Mouse (Mus musculus) MEL (cell line): ENCODE results near the gene Wap. TPM values are rescaled to one million over a fixed set of nuclear protein-coding genes. Genes with fewer than 3 reads are reported as not detected.

Experiments
- DNase-seq: peaks from one replicate; pipeline ENCODE4 v3.0.0; 2011; ENCODE audit warnings: low read depth, low spot score
- H3K27ac ChIP-seq: 2 replicates; pipeline ENCODE4 v1.5.1; 2012; ENCODE audit warnings: low read depth, mild to moderate bottlenecking, control low read depth, low read length, moderate library complexity; ENCODE audit not compliant: control insufficient read depth
- H3K27me3 ChIP-seq, 2 experiments: fragments of 150-350 bp in 1 of 2; sonication (generic) in 1 of 2; 2 replicates each; pipeline ENCODE4 v1.6.1; 2012; ENCODE audit warnings: low read length in 2 of 2, mild to moderate bottlenecking in 2 of 2, improper control_type of control experiment in 1 of 2, moderate library complexity in 1 of 2; ENCODE audit not compliant: insufficient read depth in 2 of 2, control insufficient read depth in 1 of 2
- H3K36me3 ChIP-seq, 2 experiments: 2 replicates each; pipeline ENCODE4 v1.6.1; 2012 to 2014; ENCODE audit warnings: low read length in 2 of 2, improper control_type of control experiment in 1 of 2, inconsistent platforms in 1 of 2, mild to moderate bottlenecking in 1 of 2; ENCODE audit not compliant: insufficient read depth in 2 of 2, control insufficient read depth in 1 of 2
- H3K4me1 ChIP-seq, 2 experiments: fragments of 150-350 bp in 1 of 2; sonication (generic) in 1 of 2; 2 replicates each; pipeline ENCODE4 v1.6.1; 2012; ENCODE audit warnings: low read length in 2 of 2, improper control_type of control experiment in 1 of 2, mild to moderate bottlenecking in 1 of 2; ENCODE audit not compliant: insufficient read depth in 2 of 2, control insufficient read depth in 1 of 2
- H3K4me3 ChIP-seq, 2 experiments: fragments of 150-350 bp in 1 of 2; sonication (generic) in 1 of 2; 2 replicates each; pipeline ENCODE4 v1.5.1; 2012; ENCODE audit warnings: low read depth in 2 of 2, low read length in 2 of 2, mild to moderate bottlenecking in 2 of 2, moderate library complexity in 2 of 2, control low read depth in 1 of 2, improper control_type of control experiment in 1 of 2; ENCODE audit not compliant: control insufficient read depth in 1 of 2, insufficient read depth in 1 of 2
- H3K79me2 ChIP-seq: 2 replicates; pipeline ENCODE4 v1.6.1; 2012; ENCODE audit warnings: mild to moderate bottlenecking, low read length, moderate library complexity; ENCODE audit not compliant: control insufficient read depth, poor library complexity, insufficient read depth
- H3K9ac ChIP-seq: 2 replicates; pipeline ENCODE4 v1.6.1; 2012; ENCODE audit warnings: low read depth, mild to moderate bottlenecking, control low read depth, low read length, moderate library complexity; ENCODE audit not compliant: control insufficient read depth, poor library complexity, severe bottlenecking
- H3K9me3 ChIP-seq: fragments of 150-350 bp; sonication (generic); replicated peaks from 2 replicates; pipeline ENCODE4 v1.6.1; 2012; ENCODE audit warnings: mild to moderate bottlenecking, low read length, improper control_type of control experiment, moderate library complexity; ENCODE audit not compliant: insufficient read depth
- EP300 ChIP-seq, 2 experiments: IDR thresholded peaks; 2 replicates each; pipeline ENCODE4 v1.6.1; 2011; ENCODE audit warnings: improper control_type of control experiment in 2 of 2, low read length in 2 of 2, low read depth in 1 of 2, mild to moderate bottlenecking in 1 of 2
- GATA1 ChIP-seq: IDR thresholded peaks from 2 replicates; pipeline ENCODE4 v1.6.1; 2011; ENCODE audit warnings: low read depth, low read length, improper control_type of control experiment
- KAT2A ChIP-seq: conservative IDR thresholded peaks from 2 replicates; pipeline ENCODE4 v1.6.1; 2012; ENCODE audit warnings: low read depth, low read length, improper control_type of control experiment, inconsistent platforms
- MYB ChIP-seq: IDR thresholded peaks from 2 replicates; pipeline ENCODE4 v1.6.1; 2011; ENCODE audit warnings: mild to moderate bottlenecking, low read depth, low read length, improper control_type of control experiment
- MYC ChIP-seq: IDR thresholded peaks from 2 replicates; pipeline ENCODE4 v1.6.1; 2011; ENCODE audit warnings: low read depth, mild to moderate bottlenecking, low read length, improper control_type of control experiment, moderate library complexity
- NELFE ChIP-seq: IDR thresholded peaks from 2 replicates; pipeline ENCODE4 v1.6.1; 2011; ENCODE audit warnings: low read depth, low read length, improper control_type of control experiment
- NRF1 ChIP-seq: IDR thresholded peaks from 2 replicates; pipeline ENCODE4 v1.6.1; 2014; ENCODE audit warnings: low read depth, mild to moderate bottlenecking, inconsistent platforms, low read length, improper control_type of control experiment, moderate library complexity; ENCODE audit not compliant: poor library complexity, insufficient read depth, severe bottlenecking
- POLR2A ChIP-seq, 2 experiments: IDR thresholded peaks; 2 replicates each; pipeline ENCODE4 v1.6.1; 2011 to 2012; ENCODE audit warnings: low read length in 2 of 2, mild to moderate bottlenecking in 2 of 2, control low read depth in 1 of 2, improper control_type of control experiment in 1 of 2, low read depth in 1 of 2, moderate library complexity in 1 of 2; ENCODE audit not compliant: control insufficient read depth in 1 of 2, insufficient read depth in 1 of 2, poor library complexity in 1 of 2
- POLR2AphosphoS2 ChIP-seq: IDR thresholded peaks from 2 replicates; pipeline ENCODE4 v1.6.1; 2011; ENCODE audit warnings: low read length, improper control_type of control experiment
- TAL1 ChIP-seq: IDR thresholded peaks from 2 replicates; pipeline ENCODE4 v1.6.1; 2012; ENCODE audit warnings: mild to moderate bottlenecking, inconsistent platforms, low read length, moderate library complexity, mixed read lengths
- USF1 ChIP-seq: IDR thresholded peaks from 2 replicates; pipeline ENCODE4 v1.6.1; 2014; ENCODE audit warnings: low read depth, mild to moderate bottlenecking, inconsistent platforms, low read length, improper control_type of control experiment, moderate library complexity
- USF2 ChIP-seq, 2 experiments: IDR thresholded peaks; 2 replicates each; pipeline ENCODE4 v1.6.1; 2011 to 2012; ENCODE audit warnings: improper control_type of control experiment in 2 of 2, low read length in 2 of 2, borderline replicate concordance in 1 of 2, inconsistent platforms in 1 of 2, low read depth in 1 of 2, mild to moderate bottlenecking in 1 of 2; ENCODE audit not compliant: insufficient read depth in 1 of 2
- ZKSCAN1 ChIP-seq: IDR thresholded peaks from 2 replicates; pipeline ENCODE4 v1.6.1; 2012; ENCODE audit warnings: low read depth, mild to moderate bottlenecking, inconsistent platforms, low read length, improper control_type of control experiment, moderate library complexity
- ZMIZ1 ChIP-seq: IDR thresholded peaks from 2 replicates; pipeline ENCODE4 v1.6.1; 2012; ENCODE audit warnings: low read depth, mild to moderate bottlenecking, inconsistent platforms, low read length, improper control_type of control experiment, moderate library complexity
- polyA plus RNA-seq, 2 experiments: library from polyadenylated mRNA; stranded (reverse) in 1 of 2; unstranded in 1 of 2; fragments of >175 nt in 1 of 2; fragments of >200 nt in 1 of 2; gene quantifications; 2 replicates each; pipeline versions ENCODE4 v1.2.1 to v1.2.4; 2012; ENCODE audit warnings: low replicate concordance in 2 of 2, low read depth in 1 of 2; ENCODE audit not compliant: insufficient read length in 2 of 2, insufficient read depth in 1 of 2, missing spikeins in 1 of 2
- total RNA-seq: library from RNA; depleted of rRNA; stranded (reverse); fragments of 300-350 nt; gene quantifications from 2 replicates; pipeline ENCODE4 v1.2.3, GENCODE M21; 2012

Wap gene
- total and polyA plus RNA-seq, 3 experiments: not detected

DNA sequence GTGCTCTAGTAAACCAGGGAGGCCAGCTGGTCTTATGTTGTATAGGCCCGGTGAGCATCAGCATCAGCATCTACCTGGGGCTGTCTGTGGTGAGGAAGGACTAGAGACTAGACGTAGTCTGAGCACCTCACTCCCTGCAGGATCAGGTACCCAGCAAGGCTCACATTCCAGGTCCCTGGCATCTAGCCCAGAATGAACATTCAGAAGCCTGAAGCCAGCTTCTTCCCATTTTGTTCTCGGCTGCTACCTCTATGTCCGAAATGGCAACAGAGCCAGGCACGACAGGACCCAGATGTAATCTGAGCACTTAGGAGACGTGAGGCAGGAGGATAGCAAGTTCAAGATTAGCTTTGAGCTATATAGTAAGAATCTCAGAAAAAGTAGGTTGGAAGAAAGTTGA lies 43.6 kb downstream of the Wap start:
- H3K4me1 ChIP-seq: peaks cover 0 to 9% of the 10 kb centered on the region in 2 experiments; a peak in 3 of 4 replicates
- no peaks in the 10 kb centered on the region for H3K27me3 ChIP-seq
- peak overlapping the region; percentile 38 for H3K27ac ChIP-seq
- TF ChIP-seq NELFE (no peak), ZKSCAN1 (no peak), ZMIZ1 (no peak), NRF1 (no peak), EP300 (IDR thresholded peaks at IDR 0.05; ENCODE audit: low read depth in 1 of 2, low read length in 2 of 2) (no peak), MYC (no peak)
- H3K79me2 ChIP-seq: no peaks in the 10 kb centered on the region
- DNase-seq: no peak
- H3K36me3 ChIP-seq: peaks cover 9 to 21% of the 10 kb centered on the region in 2 experiments
- no peak overlapping the region for H3K4me3 ChIP-seq
- no peaks in the 10 kb centered on the region for H3K9me3 ChIP-seq
- H3K9ac ChIP-seq: no peak overlapping the region

DNA sequence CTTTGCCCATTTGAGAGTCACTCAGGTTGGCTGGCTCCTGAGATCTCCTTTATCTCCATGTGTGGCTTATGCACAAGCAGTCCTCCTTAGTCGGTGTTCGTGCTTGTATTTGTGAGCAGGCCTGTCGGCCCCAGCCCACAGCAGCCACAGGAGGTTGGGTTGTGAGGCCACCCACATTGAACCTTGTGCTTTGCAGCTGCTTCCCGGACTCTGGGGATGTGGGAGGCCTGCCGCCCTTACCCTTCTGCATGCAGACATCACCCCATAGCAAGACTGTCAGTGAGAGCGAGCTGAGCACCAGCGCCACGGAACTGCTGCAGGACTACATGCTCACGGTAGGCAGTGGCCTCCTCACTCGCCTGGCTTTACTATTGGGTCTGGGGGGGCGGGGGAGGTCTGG lies 45.0 kb downstream of the Wap start:
- Histone ChIP-seq H3K79me2 (no peaks in the 10 kb centered on the region), H3K36me3 (peaks cover 9 to 22% of the 10 kb centered on the region in 2 experiments), H3K9me3 (no peaks in the 10 kb centered on the region), H3K4me3 (no peak overlapping the region), H3K9ac (no peak overlapping the region), H3K27ac (no peak overlapping the region), H3K27me3 (no peaks in the 10 kb centered on the region), H3K4me1 (peaks cover 0 to 9% of the 10 kb centered on the region in 2 experiments; a peak in 3 of 4 replicates)
- DNase-seq: no peak
- TF ChIP-seq USF2 (IDR thresholded peaks at IDR 0.05; ENCODE audit: borderline replicate concordance in 1 of 2, insufficient read depth in 1 of 2, low read depth in 1 of 2, low read length in 2 of 2): no peak
- TF ChIP-seq POLR2A (IDR thresholded peaks at IDR 0.05; ENCODE audit: control insufficient read depth in 1 of 2, insufficient read depth in 1 of 2, low read depth in 1 of 2, low read length in 2 of 2, poor library complexity in 1 of 2): no peak
- TF ChIP-seq ZMIZ1: no peak
- TF ChIP-seq MYB: no peak
- no peak for TF ChIP-seq USF1
- TF ChIP-seq POLR2AphosphoS2: no peak
- TF ChIP-seq KAT2A: no peak
- TF ChIP-seq, all 39 proteins: peak for 0

DNA sequence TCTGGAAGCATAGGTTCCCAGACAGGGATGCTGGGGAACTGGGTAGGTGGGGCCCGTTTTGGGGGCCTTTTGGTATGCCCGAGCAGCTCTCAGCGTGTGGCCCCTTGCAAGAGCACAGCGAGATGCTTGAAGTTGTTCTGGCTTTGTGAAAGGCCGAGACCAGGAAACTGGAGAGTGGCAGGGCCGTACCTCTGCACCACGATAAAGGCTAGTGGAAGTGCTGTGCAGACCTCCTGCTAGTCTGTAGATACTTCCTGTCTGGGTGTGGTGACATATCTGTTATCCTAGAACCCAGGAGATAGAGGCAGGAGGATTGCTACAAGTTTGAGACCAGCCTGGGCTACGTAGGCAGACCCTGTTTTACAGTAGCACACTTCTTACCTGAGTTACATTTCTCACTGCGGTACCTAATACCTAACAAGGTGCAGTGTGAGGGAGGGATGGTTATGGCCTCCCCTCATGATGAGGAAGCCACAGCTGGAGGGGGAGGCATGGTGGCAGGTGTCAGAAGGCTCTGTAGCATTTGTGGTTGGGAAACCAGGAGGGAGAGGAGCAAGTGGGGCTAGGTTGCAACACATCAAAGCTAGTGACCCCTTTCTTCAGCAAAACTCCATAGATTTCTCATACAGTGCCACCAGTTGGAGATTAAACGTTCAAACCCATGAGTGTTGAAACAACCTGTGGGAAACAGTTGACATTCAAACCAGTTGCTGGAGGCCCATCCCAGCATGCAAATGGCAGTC lies 47.3 kb downstream of the Wap start:
- Histone ChIP-seq H3K36me3 (peaks cover 19 to 22% of the 10 kb centered on the region in 2 experiments), H3K27me3 (no peaks in the 10 kb centered on the region), H3K9me3 (no peaks in the 10 kb centered on the region), H3K9ac (no peak overlapping the region), H3K79me2 (no peaks in the 10 kb centered on the region), H3K4me3 (no peak overlapping the region), H3K4me1 (peaks cover 7 to 16% of the 10 kb centered on the region in 2 experiments), H3K27ac (no peak overlapping the region)
- peak; percentile 48 to 54; a peak in 2 of 4 replicates for TF ChIP-seq EP300 (IDR thresholded peaks at IDR 0.05; ENCODE audit: low read depth in 1 of 2, low read length in 2 of 2)
- peak; percentile 46 for TF ChIP-seq GATA1
- TF ChIP-seq TAL1: peak; percentile 47
- TF ChIP-seq ZKSCAN1: no peak
- DNase-seq: peak; percentile 57
